Mouse (Mus musculus): Measurements from ENCODE around the gene Rarb. TPM values are rescaled to one million over a fixed set of nuclear protein-coding genes. Genes with fewer than 3 reads are reported as not detected.

Rarb gene
- total and polyA plus RNA-seq, 3 experiments: 0.04 TPM; not detected in 2

DNA sequence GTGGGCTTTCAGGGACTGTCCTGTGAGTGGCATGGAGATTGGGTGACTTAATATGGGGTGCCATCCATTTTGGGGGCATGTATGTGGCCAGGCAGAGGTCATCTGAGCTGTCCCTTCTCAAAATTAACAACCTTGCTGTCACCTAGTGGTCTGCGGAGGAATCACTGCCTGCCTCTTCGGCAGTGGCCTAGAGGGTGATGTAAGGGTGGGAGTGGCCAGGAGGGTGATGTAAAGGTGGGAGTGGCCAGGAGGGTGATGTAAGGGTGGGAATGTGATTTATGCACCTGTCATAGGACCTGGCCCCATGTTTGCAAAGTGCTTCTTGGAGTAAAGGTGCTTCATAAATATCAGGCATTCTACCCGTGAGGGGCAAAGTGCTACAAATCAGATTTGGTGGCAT is 371.4 kb downstream of the Rarb start:
- Histone ChIP-seq H3K4me1 (ENCODE audit: control insufficient read depth in 1 of 2, insufficient read depth in 2 of 2) (peaks cover 2 to 18% of the 10 kb centered on the region in 2 experiments; a peak in 3 of 4 replicates), H3K4me3 (replicated peaks in 1 of 3; ENCODE audit: low read depth in 2 of 3, low read length in 2 of 3, poor library complexity in 1 of 3) (no peak overlapping the region), H3K36me3 (replicated peaks in 1 of 2; ENCODE audit: control insufficient read depth in 1 of 2, insufficient read depth in 1 of 2, low read length in 1 of 2) (no peaks in the 10 kb centered on the region), H3K27me3 (replicated peaks) (no peaks in the 10 kb centered on the region), H3K4me2 (ENCODE audit: insufficient read depth, low read depth, poor library complexity, severe bottlenecking) (no peak overlapping the region), H3K79me2 (replicated peaks; ENCODE audit: control insufficient read depth, extremely low read depth, insufficient read depth, poor library complexity, severe bottlenecking) (no peaks in the 10 kb centered on the region), H3K27ac (ENCODE audit: insufficient read depth, low read depth) (no peak overlapping the region), H3K9me3 (replicated peaks; ENCODE audit: low read length) (no peaks in the 10 kb centered on the region), H3K9ac (ENCODE audit: insufficient read depth, low read depth) (no peak overlapping the region)
- TF ChIP-seq SMC3 (IDR thresholded peaks at IDR 0.05; ENCODE audit: low read depth, low read length) (peak; percentile 54), CTCF (conservative IDR thresholded peaks at IDR 0.05 in 1 of 2, IDR thresholded peaks at IDR 0.05 in 1 of 2; ENCODE audit: low read depth in 2 of 2, low read length in 2 of 2) (peak; percentile 57 to 74), NRF1 (IDR thresholded peaks at IDR 0.05; ENCODE audit: low read depth, low read length) (no peak), ZNF384 (IDR thresholded peaks at IDR 0.05; ENCODE audit: low read depth, low read length) (no peak), RAD21 (IDR thresholded peaks at IDR 0.05; ENCODE audit: low read depth, low read length) (peak; percentile 67), MAFK (IDR thresholded peaks at IDR 0.05; ENCODE audit: insufficient replicate concordance, low read length) (no peak), ETS1 (conservative IDR thresholded peaks at IDR 0.05; ENCODE audit: low read depth, low read length) (peak; percentile 21)
- DNase-seq (ENCODE audit: extremely low read depth): peak; percentile 70
- dilution Hi-C loops (cut with MboI; ENCODE audit: extremely low pct_ligation_motif_present, extremely low pct_unique_long_range_greater_than_20kb, low sequenced_read_pairs): no loop called here
- in situ Hi-C loops (cut with MboI; ENCODE audit: low pct_ligation_motif_present, low pct_unique_long_range_greater_than_20kb, low sequenced_read_pairs): no loop called here

DNA sequence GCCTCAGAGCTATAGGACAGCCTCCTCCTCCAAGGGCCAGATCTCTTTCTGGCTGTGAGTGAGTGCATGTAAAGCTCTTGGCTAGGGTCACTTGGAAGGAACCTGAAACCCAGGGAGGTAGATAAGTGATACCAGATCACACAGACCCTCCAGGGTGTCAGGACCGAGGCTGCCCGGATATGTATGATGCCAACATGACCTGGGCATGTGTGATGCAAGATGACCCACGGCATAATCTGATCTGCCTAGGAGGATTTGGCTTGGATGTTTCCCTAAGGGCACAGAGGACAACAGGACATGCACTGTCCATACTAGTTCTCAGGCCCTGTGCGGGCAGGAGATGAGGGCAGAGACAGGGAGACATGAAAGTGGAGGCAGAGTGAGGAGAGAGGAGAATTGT is 374.1 kb downstream of the Rarb start:
- DNase-seq (ENCODE audit: extremely low read depth): no peak
- H3K27ac ChIP-seq (ENCODE audit: insufficient read depth, low read depth): no peak overlapping the region
- no peaks in the 10 kb centered on the region for H3K36me3 ChIP-seq (replicated peaks in 1 of 2; ENCODE audit: control insufficient read depth in 1 of 2, insufficient read depth in 1 of 2, low read length in 1 of 2)
- H3K9ac ChIP-seq (ENCODE audit: insufficient read depth, low read depth): no peak overlapping the region
- no peaks in the 10 kb centered on the region for H3K79me2 ChIP-seq (replicated peaks; ENCODE audit: control insufficient read depth, extremely low read depth, insufficient read depth, poor library complexity, severe bottlenecking)
- no peaks in the 10 kb centered on the region for H3K9me3 ChIP-seq (replicated peaks; ENCODE audit: low read length)
- peaks cover 2 to 18% of the 10 kb centered on the region in 2 experiments; a peak in 3 of 4 replicates for H3K4me1 ChIP-seq (ENCODE audit: control insufficient read depth in 1 of 2, insufficient read depth in 2 of 2)
- no peak overlapping the region for H3K4me2 ChIP-seq (ENCODE audit: insufficient read depth, low read depth, poor library complexity, severe bottlenecking)
- TF ChIP-seq GABPA (IDR thresholded peaks at IDR 0.05; ENCODE audit: insufficient replicate concordance, low read depth, low read length) (no peak), MAZ (IDR thresholded peaks at IDR 0.05; ENCODE audit: low read depth, low read length) (no peak), RCOR1 (conservative IDR thresholded peaks at IDR 0.05; ENCODE audit: low read depth, low read length) (no peak), TCF12 (IDR thresholded peaks at IDR 0.05; ENCODE audit: low read depth, low read length) (no peak), PAX5 (IDR thresholded peaks at IDR 0.05; ENCODE audit: low read length) (no peak)
- H3K4me3 ChIP-seq (replicated peaks in 1 of 3; ENCODE audit: low read depth in 2 of 3, low read length in 2 of 3, poor library complexity in 1 of 3): no peak overlapping the region
- dilution Hi-C loops (cut with MboI; ENCODE audit: extremely low pct_ligation_motif_present, extremely low pct_unique_long_range_greater_than_20kb, low sequenced_read_pairs) (no loop called here), in situ Hi-C loops (cut with MboI; ENCODE audit: low pct_ligation_motif_present, low pct_unique_long_range_greater_than_20kb, low sequenced_read_pairs) (no loop called here)
- no peaks in the 10 kb centered on the region for H3K27me3 ChIP-seq (replicated peaks)

DNA sequence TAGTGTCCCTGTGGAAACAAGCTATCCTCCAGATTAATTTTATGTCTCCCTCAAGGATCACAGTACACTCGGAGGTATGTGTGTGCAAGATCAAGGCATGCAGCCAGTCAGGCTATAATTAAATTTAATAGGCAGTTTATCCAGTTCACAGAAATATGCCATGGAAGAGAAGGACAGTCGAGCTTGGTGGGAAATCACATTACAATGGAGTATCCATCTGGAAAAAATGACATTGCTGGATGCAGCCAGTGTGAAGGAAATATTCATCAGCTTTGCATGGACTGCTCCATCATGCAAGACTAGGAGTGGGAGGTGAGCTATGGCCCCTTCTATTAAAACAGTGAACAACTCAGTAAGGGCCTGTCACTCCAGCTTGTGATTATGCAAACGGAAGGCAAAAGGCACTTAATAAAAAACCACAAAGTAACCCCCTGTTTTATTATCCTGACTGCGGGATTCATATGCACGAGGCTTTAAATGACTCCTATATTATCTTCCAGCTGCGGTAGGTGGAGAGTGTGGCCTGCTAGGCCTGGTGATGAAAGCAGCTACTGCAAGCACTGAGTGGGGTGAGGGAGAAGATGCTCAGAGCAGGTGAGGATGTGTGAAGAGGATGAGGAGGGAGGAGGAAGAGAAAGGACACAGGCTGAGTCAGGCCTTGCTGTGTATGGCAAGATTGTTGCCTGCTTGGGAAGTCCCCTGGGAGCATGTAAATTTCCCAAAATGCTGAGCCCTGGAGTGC is 379.4 kb downstream of the Rarb start:
- no peak for DNase-seq (ENCODE audit: extremely low read depth)
- no peaks in the 10 kb centered on the region for H3K9me3 ChIP-seq (replicated peaks; ENCODE audit: low read length)
- no peak overlapping the region for H3K4me2 ChIP-seq (ENCODE audit: insufficient read depth, low read depth, poor library complexity, severe bottlenecking)
- H3K4me1 ChIP-seq (ENCODE audit: control insufficient read depth in 1 of 2, insufficient read depth in 2 of 2): peaks cover 0 to 3% of the 10 kb centered on the region in 2 experiments; a peak in 1 of 4 replicates
- dilution Hi-C loops (cut with MboI; ENCODE audit: extremely low pct_ligation_motif_present, extremely low pct_unique_long_range_greater_than_20kb, low sequenced_read_pairs): no loop called here
- H3K36me3 ChIP-seq (replicated peaks in 1 of 2; ENCODE audit: control insufficient read depth in 1 of 2, insufficient read depth in 1 of 2, low read length in 1 of 2): peaks cover 0 to 5% of the 10 kb centered on the region in 2 experiments
- H3K9ac ChIP-seq (ENCODE audit: insufficient read depth, low read depth): no peak overlapping the region
- H3K27ac ChIP-seq (ENCODE audit: insufficient read depth, low read depth): no peak overlapping the region
- no peak overlapping the region for H3K4me3 ChIP-seq (replicated peaks in 1 of 3; ENCODE audit: low read depth in 2 of 3, low read length in 2 of 3, poor library complexity in 1 of 3)
- H3K27me3 ChIP-seq (replicated peaks): no peaks in the 10 kb centered on the region
- TF ChIP-seq TBP (conservative IDR thresholded peaks at IDR 0.05; ENCODE audit: low read depth, low read length) (no peak), MYC (IDR thresholded peaks at IDR 0.05; ENCODE audit: low read depth, low read length) (no peak), MXI1 (IDR thresholded peaks at IDR 0.05; ENCODE audit: low read depth, low read length) (no peak), MAFK (IDR thresholded peaks at IDR 0.05; ENCODE audit: insufficient replicate concordance, low read length) (no peak)
- no peaks in the 10 kb centered on the region for H3K79me2 ChIP-seq (replicated peaks; ENCODE audit: control insufficient read depth, extremely low read depth, insufficient read depth, poor library complexity, severe bottlenecking)
- in situ Hi-C loops (cut with MboI; ENCODE audit: low pct_ligation_motif_present, low pct_unique_long_range_greater_than_20kb, low sequenced_read_pairs): no loop called here

All from CH12.LX (cell line).